Mouse (Mus musculus): ENCODE measurements around the gene Sclt1. TPM values are rescaled to one million over a fixed set of nuclear protein-coding genes. Genes with fewer than 3 reads are reported as not detected.
"Not testable (repeated sequence)": the region's sequence is repeated elsewhere in the genome, so short reads cannot be mapped to it uniquely, and the experiment has no call there.

Gene Sclt1
- 21.3 and 22.1 TPM in 2 replicates for polyA plus RNA-seq (2015; fragmentation: Nextera tagmentation; extraction: Ambion mirVana)

DNA sequence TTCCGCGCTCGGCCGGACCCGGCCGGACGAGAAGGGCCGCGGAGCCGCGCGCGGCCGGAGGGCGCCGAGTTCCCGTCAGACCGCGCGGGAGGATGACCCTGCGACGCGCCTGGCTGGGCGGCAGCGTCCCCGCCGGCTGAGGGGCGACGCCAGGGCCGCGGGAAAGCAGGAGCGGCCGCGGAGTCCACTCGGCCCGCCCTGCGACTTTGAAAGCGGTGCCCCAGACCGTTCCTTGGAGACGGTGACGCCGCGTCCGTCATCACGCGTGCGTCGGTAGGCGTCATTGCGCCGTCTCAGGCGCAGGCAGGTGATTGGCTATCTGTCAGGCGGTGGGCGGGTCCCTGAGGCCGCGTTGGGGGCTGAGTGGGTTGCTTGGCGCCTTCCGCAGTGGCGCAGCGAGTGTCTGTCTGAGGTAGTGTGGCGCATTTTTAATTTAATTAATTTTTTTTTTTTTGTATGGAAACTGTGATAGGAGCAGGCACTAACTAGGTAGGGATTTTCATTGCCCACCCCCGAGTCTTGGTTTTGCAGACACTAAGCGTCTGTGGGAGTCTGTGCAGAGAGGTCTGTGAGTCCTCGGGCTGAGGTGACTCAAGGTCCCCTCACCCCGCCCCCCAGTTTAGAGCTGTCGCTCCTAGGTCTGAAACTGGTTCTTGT lies at the start of gene Sclt1, which contains the start of gene D3Ertd751e:
Gene Sclt1, minus strand, starts transcription at position 237 of the 657 bp plus-strand sequence.
Gene D3Ertd751e, plus strand, starts transcription at position 334 of the 657 bp plus-strand sequence.
- Histone ChIP-seq H3K27me3 (no peaks in the 10 kb centered on the region), H3K36me3 (no peaks in the 10 kb centered on the region), H3K4me1 (replicated peaks) (peaks cover 21% of the 10 kb centered on the region), H3K9me3 (no peaks in the 10 kb centered on the region), H3K9ac (peak within 1 kb of the TSS; percentile 88), H3K27ac (peak within 1 kb of the TSS; percentile 97), H3K4me3 (peak within 1 kb of the TSS; percentile 78), H3K4me2 (peak within 1 kb of the TSS; percentile 81)
- peak; percentile 99 for ATAC-seq (ENCODE audit: low FRiP score)
- under 1% methylated on average over 66 of the region's 66 CpGs for WGBS

DNA sequence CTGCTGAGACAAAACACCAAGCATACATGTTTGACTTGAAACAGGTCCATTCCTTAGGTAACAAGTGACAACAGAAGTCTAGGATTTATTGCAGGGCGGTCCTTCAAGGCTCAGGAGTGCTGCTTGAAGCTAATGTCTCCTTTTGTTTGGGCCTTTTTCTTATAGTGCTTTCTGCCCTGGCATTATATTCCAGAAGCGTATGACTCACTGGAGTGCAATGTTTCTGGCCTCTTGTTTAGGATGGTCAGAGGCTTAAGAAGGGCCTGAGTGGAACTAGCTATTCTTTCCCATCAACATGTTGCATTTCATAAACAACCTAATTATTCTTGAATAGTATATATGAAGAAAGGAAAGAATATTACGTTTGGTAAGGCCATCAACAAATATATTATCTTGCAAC lies 19.8 kb upstream of the Sclt1 start:
- Histone ChIP-seq H3K4me3 (no peak overlapping the region), H3K27ac (no peak overlapping the region), H3K9ac (no peak overlapping the region), H3K27me3 (no peaks in the 10 kb centered on the region), H3K4me2 (no peak overlapping the region), H3K4me1 (replicated peaks) (no peaks in the 10 kb centered on the region), H3K9me3 (no peaks in the 10 kb centered on the region), H3K36me3 (peaks cover 3% of the 10 kb centered on the region; the same call in 1 of the 2 replicates)
- ATAC-seq (ENCODE audit: low FRiP score) = no peak
- 88% methylated on average over 3 of the region's 3 CpGs for WGBS

DNA sequence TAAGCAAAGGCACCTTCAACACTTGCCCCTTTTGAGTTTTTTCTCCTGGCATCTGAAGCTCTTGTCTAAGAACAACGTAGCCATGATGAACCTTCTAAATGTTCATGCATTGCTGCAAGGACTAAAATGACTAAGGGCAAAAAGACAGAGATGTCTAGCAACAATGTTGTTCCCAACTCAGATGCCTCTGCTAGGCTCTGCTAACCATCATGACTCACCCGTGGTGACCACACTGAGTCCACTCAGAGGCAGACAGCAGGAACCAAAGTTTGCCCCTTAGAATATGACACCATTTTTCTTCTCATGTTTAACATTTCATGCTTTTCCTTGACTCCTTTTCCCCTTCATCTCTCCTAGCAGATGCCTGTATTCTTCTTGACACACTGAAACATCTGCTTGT lies 12.2 kb upstream of the Sclt1 start:
- 77% methylated on average over 2 of the region's 2 CpGs for WGBS
- H3K9ac ChIP-seq = no peak overlapping the region
- H3K4me2 ChIP-seq = no peak overlapping the region
- H3K27ac ChIP-seq = no peak overlapping the region
- H3K4me1 ChIP-seq (replicated peaks) = no peaks in the 10 kb centered on the region
- H3K27me3 ChIP-seq = no peaks in the 10 kb centered on the region
- H3K36me3 ChIP-seq = peaks cover 3% of the 10 kb centered on the region; the same call in 1 of the 2 replicates
- H3K9me3 ChIP-seq = no peaks in the 10 kb centered on the region
- no peak overlapping the region for H3K4me3 ChIP-seq
- ATAC-seq (ENCODE audit: low FRiP score) = no peak

DNA sequence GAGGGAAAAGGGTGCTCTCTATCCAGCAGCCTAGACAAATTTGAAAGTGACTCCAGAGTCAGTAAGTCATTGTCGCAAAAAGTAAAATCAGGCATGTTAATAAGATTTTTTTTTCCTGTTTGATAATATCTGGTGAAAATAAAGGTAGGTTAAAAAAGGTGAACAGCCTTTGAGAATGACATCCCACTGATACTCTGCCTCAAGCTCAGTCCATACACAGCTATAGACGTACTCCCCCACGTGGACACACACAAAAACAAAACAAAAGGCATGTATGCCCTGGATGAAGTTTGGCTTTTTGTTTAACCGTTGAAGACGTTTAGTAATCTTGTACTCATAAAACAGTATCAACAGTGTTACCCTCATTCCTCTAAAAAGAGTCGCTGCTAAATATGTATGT lies 1.1 kb upstream of the Sclt1 start:
- peak overlapping the region; percentile 64 for H3K4me2 ChIP-seq
- H3K36me3 ChIP-seq = no peaks in the 10 kb centered on the region
- 43% methylated on average over 6 of the region's 6 CpGs for WGBS
- peak overlapping the region; percentile 78 for H3K4me3 ChIP-seq
- no peak overlapping the region for H3K9ac ChIP-seq
- H3K27me3 ChIP-seq = no peaks in the 10 kb centered on the region
- H3K4me1 ChIP-seq (replicated peaks) = peaks cover 21% of the 10 kb centered on the region
- H3K9me3 ChIP-seq = no peaks in the 10 kb centered on the region
- H3K27ac ChIP-seq = no peak overlapping the region
- ATAC-seq (ENCODE audit: low FRiP score) = no peak

DNA sequence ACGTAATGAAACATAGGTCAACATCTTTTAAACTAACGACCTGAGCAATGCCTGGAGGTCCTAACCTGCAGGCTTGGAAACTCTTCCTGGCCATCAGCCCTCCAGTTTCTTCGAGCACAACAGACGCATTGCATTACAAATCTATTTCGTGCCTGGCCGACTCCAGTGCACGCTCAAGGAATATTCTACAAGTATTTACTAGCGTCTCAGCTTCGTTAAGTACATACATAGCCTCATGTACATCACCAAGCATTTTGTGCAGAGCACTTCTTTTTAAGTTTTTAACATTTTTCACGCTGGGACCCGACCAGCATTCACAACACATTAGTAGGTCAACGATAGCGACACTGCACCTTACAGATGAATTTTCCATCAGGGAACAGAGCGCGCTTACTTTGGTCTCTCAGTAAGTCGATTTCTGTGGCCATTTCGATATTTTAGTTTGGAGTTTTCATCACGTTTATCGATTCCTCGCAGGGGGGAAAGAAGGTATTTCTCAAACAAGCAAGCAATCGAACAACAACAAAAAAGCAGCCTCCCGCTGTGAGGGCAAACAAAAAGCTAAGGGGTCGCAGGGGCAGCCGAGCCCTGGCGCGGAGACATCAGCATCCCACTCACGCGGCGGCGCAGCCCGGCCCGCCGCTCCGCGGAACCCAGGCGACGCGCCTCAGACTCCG lies 575 bp downstream of the Sclt1 start:
- ATAC-seq (ENCODE audit: low FRiP score) = peak; percentile 4; the same call in 1 of the 2 replicates
- peak overlapping the region; percentile 97 for H3K27ac ChIP-seq

DNA sequence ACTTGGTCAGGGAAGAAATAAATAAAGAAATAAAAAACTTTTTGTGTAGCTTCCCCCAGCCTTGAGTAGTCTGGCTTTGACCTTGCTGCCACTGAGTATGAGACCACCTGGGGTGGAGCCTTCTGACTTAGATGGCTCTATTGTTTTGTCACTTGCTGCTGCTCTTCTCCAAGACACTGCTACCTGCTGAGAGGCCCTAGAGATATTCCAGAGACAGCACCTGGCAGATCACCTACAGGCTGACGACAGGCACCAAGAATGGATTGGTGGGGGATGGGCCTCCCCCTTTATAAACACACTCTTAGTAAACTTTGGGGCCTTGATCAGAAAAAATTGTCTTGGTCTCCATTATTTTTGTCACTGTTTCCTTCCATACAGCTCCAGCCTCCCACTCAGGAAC lies 46.6 kb downstream of the Sclt1 start:
- Histone ChIP-seq H3K9ac (no peak overlapping the region), H3K4me2 (no peak overlapping the region), H3K27ac (no peak overlapping the region), H3K36me3 (peaks cover 28% of the 10 kb centered on the region), H3K4me1 (replicated peaks) (no peaks in the 10 kb centered on the region), H3K27me3 (no peaks in the 10 kb centered on the region), H3K4me3 (no peak overlapping the region), H3K9me3 (no peaks in the 10 kb centered on the region)
- WGBS = 83% methylated on average over 1 of the region's 1 CpGs
- ATAC-seq (ENCODE audit: low FRiP score) = no peak

More for the DNA sequence above, 575 bp downstream of the Sclt1 start:
- no peaks in the 10 kb centered on the region for H3K36me3 ChIP-seq
- peak overlapping the region; percentile 81 for H3K4me2 ChIP-seq
- under 1% methylated on average over 39 of the region's 39 CpGs for WGBS
- no peaks in the 10 kb centered on the region for H3K27me3 ChIP-seq
- peak overlapping the region; percentile 78 for H3K4me3 ChIP-seq
- H3K9me3 ChIP-seq = no peaks in the 10 kb centered on the region
- H3K4me1 ChIP-seq (replicated peaks) = peaks cover 21% of the 10 kb centered on the region
- H3K9ac ChIP-seq = peak overlapping the region; percentile 88

DNA sequence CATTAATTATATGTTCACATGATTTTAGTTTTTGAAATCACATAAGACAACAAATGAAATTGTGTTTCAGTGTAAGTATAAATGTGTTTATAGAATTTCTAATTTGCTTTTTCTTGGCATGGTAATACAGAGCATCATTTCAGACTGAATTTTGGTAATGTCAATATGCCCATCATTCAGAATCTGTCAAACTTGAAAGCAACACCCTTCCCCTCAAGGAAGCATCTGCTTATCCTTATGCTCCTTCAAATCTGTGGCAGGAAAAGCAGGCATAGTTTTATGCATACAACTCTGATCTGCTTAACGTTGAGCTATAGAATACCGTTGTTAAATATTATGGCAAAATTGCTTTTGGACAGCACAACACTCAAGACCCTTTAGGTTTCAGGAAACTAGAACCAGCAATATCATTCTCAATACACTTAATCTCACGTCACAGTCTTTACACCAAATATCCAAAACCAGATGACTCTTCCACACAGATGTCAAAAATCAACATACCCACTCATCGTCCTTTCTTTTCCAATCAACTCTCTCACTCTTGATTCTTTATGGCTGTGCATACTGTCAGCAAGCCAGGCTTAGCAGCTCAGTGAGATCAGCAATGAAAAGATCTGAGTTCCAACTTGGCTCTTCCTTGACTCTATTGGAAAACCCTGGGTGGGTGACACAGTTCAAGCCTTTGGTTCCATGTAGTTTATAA lies 49.7 kb downstream of the Sclt1 start:
- Histone ChIP-seq H3K27ac (no peak overlapping the region), H3K4me2 (no peak overlapping the region), H3K9ac (no peak overlapping the region), H3K36me3 (peaks cover 7% of the 10 kb centered on the region), H3K9me3 (no peaks in the 10 kb centered on the region), H3K4me3 (no peak overlapping the region), H3K27me3 (no peaks in the 10 kb centered on the region), H3K4me1 (replicated peaks) (no peaks in the 10 kb centered on the region)
- 93% methylated on average over 4 of the region's 4 CpGs for WGBS
- ATAC-seq (ENCODE audit: low FRiP score) = no peak

DNA sequence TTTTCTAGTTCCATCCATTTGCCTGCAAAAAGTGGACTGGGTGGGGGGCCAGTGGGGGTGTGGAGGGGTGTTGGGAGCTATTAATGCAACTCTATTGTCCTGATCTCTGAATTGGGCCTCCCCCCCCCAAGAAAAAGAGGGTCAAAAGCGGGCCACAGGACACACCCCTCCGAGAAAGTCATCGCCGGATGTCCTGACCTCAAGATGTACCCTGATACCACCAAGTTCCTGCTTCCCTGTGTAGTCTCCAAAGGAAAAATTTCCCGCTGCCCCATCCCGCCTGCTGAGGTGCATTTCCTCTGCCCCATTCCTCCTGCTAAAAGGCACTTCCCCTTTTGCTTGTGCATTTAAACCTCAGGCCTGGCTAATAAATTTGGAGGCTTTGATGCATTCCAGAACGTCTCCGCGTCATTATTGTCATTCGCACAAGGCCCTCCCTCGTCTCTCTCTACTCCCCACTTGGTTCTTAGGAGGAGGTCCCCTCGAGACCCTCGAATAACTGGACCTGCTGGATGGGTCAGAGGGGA lies 52.1 kb downstream of the Sclt1 start:
- H3K27me3 ChIP-seq; H3K9ac ChIP-seq; ATAC-seq (ENCODE audit: low FRiP score); H3K4me2 ChIP-seq; H3K27ac ChIP-seq; H3K4me1 ChIP-seq (replicated peaks); H3K36me3 ChIP-seq; H3K9me3 ChIP-seq; H3K4me3 ChIP-seq: not testable (repeated sequence)
- 86% methylated on average over 13 of the region's 13 CpGs for WGBS

DNA sequence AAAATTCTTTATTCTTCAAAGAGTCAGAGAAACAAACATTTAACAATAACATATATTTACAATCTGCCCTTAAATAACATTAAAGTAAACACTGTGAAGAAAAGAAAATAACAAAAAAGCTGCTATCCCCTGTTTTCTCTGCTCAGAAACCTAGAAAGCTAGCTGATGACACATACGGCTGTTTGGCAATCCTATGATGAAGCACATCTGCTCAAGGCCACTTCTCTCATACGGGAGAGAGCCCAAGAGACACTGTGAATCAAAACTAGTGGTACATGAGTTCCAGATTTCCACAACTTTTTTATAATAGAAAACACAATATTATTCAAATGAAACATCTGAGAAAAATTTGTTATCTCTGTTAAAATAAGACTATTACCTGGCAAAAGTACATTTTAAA lies 55.9 kb downstream of the Sclt1 start:
- Histone ChIP-seq H3K36me3 (peaks cover 4% of the 10 kb centered on the region), H3K9me3 (no peaks in the 10 kb centered on the region), H3K27ac (no peak overlapping the region), H3K4me3 (no peak overlapping the region), H3K4me1 (replicated peaks) (no peaks in the 10 kb centered on the region), H3K27me3 (no peaks in the 10 kb centered on the region), H3K9ac (no peak overlapping the region), H3K4me2 (no peak overlapping the region)
- ATAC-seq (ENCODE audit: low FRiP score) = no peak
- WGBS = 85% methylated on average over 2 of the region's 2 CpGs

DNA sequence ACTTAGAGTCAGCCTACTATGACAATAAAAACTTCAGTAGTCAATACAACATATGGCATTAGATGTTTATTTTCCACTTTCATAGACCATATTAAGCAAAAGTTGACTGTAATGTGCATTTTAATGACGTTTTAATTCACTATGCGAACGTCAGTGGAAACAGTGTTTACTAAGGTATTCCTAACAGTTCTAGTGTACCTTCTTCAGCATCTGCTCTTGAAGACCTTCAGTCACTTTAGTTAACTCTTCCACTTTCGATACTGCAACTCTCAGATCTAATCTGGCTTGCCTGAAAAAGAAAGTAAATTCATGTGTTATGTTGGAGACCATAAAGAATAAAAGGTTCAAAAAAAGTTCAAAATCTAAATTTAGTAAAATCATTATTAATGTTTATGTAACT lies 60.2 kb downstream of the Sclt1 start:
- no peak overlapping the region for H3K4me3 ChIP-seq
- 92% methylated on average over 4 of the region's 4 CpGs for WGBS
- no peak overlapping the region for H3K9ac ChIP-seq
- no peak overlapping the region for H3K4me2 ChIP-seq
- no peak for ATAC-seq (ENCODE audit: low FRiP score)
- peaks cover 11% of the 10 kb centered on the region for H3K36me3 ChIP-seq
- H3K27me3 ChIP-seq = no peaks in the 10 kb centered on the region
- no peak overlapping the region for H3K27ac ChIP-seq
- no peaks in the 10 kb centered on the region for H3K9me3 ChIP-seq
- H3K4me1 ChIP-seq (replicated peaks) = no peaks in the 10 kb centered on the region

DNA sequence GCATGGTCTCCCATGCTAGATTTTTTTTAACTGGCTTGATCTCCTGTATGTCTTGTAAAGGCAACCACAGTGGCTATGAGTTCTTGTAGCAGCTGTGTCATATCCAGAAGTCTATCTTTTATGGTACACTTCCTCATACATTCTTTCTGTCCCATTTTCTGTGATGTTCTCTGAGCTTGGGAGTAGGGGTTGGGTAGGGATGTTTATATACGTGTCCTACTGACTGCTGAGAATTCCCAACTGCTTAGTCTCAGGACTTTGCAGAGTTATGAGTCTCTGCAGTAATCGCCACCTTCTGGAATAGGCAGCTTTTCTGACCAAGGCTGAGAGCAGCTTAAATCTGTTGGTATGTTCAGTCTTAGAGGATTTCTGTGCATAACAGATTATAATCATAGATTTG lies 65.7 kb downstream of the Sclt1 start:
- no peaks in the 10 kb centered on the region for H3K4me1 ChIP-seq (replicated peaks)
- H3K4me3 ChIP-seq = no peak overlapping the region
- no peak overlapping the region for H3K27ac ChIP-seq
- no peaks in the 10 kb centered on the region for H3K27me3 ChIP-seq
- H3K36me3 ChIP-seq = peaks cover 39% of the 10 kb centered on the region
- H3K4me2 ChIP-seq = no peak overlapping the region
- no peaks in the 10 kb centered on the region for H3K9me3 ChIP-seq
- ATAC-seq (ENCODE audit: low FRiP score) = no peak
- WGBS = 93% methylated on average over 2 of the region's 2 CpGs
- H3K9ac ChIP-seq = no peak overlapping the region

DNA sequence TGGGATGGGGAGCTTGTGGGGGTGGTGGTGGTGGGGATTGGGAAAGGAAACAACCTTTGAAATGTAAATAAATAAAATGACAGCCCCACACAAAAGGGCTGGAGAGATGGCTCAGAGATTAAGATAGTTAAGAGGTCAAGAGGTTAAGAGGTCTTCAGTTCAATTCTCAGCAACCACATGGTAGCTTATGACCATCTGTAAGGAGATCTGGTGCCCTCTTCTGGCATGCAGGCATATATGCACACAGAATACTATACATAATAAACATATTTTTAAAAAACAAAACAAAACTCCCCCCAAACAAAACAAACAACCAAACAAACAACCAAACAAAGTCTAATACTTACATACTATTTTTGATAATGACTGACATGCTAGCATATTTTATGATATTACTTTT lies 67.5 kb downstream of the Sclt1 start:
- no peaks in the 10 kb centered on the region for H3K9me3 ChIP-seq
- H3K4me2 ChIP-seq = no peak overlapping the region
- peaks cover 38% of the 10 kb centered on the region for H3K36me3 ChIP-seq
- H3K4me3 ChIP-seq = no peak overlapping the region
- no peaks in the 10 kb centered on the region for H3K27me3 ChIP-seq
- no peak overlapping the region for H3K27ac ChIP-seq
- no peak overlapping the region for H3K9ac ChIP-seq
- ATAC-seq (ENCODE audit: low FRiP score) = no peak
- H3K4me1 ChIP-seq (replicated peaks) = no peaks in the 10 kb centered on the region

All from hindbrain, embryonic 13.5 days (tissue).